ENCODE assay signal across 13 mouse cellular contexts in the genomic region with DNA sequence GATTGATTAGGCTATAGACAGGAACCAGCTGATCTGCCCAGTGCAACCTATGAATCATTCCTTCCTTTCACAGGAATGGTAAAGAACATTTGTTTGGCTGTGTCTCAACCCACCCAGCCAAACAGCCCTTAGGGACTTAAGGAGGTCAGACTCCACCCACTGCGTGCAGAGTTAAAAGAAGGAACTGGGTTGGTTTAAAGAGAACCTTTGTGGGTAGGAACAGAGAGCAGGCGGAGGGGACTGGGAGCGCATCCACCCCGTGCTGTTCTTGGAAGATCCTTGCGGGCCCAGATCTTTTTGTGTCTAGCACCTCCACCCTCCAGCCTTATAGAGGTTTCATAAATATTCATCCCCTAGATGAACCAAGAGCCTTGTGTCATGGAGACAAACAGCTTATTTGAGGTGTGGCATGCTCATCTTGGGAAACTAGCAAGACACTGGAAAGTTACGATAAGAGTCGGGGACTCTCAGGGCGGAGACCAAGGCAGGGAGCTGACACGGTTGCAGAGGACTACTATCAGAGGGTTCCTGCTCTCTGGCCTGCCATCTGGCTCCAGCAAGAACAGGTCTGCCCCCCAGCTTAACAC. TPM values are rescaled to one million over a fixed set of nuclear protein-coding genes. Genes with fewer than 3 reads are reported as not detected.
DNase-seq lines count a peak whose midpoint lies in the region; ATAC-seq lines count a peak whose summit lies in the region.
"Had no signal": no experiment of that assay in that cellular context is flagged by ENCODE, and none has a peak within 500 bp of the region (broad histone marks: within the 10 kb centered on the region; RNA-seq: fewer than 3 reads in every experiment).

No protein-coding gene starts in this region.

- ATAC-seq in heart, embryonic 12.5 days (ENCODE audit: insufficient number of reproducible peaks, low FRiP score), result peak; percentile 86
- peak; percentile 94 for ATAC-seq in erythroid progenitor cell, adult 5-6 weeks (replicated peaks; ENCODE audit: low FRiP score, poor library complexity, severe bottlenecking)
- ATAC-seq: midbrain, embryonic 15.5 days had no signal

- H3K27me3 ChIP-seq in heart, embryonic 12.5 days (replicated peaks), result peaks cover 65% of the 10 kb centered on the region

- WGBS in heart, embryonic 12.5 days, result 65% methylated on average over 9 of the region's 9 CpGs

- no peak for DNase-seq in heart, adult 8-10 months (ENCODE audit: low spot score)
- DNase-seq in NIH3T3 (ENCODE audit: low read depth), result peak; percentile 32
- DNase-seq in spleen, postnatal 36 days (ENCODE audit: low spot score in 2 of 2), result peak; percentile 42 to 61
- DNase-seq in retina, postnatal 1 day, result no peak
- no peak for DNase-seq in left cerebral cortex, adult 9 months (ENCODE audit: low spot score in 2 of 2)
- no peak for DNase-seq in layer of hippocampus, adult 11-12 months (ENCODE audit: low spot score)
- DNase-seq: cerebellum, postnatal 10 days; heart, adult 18-20 months; layer of hippocampus, adult 9-11 months; lung, embryonic 14.5 days had no signal

- H3K36me3 ChIP-seq in heart, embryonic 12.5 days, result no peaks in the 10 kb centered on the region
- H3K36me3 ChIP-seq: midbrain, embryonic 15.5 days had no signal

- peaks cover 3% of the 10 kb centered on the region; the same call in 1 of the 2 replicates for H3K4me1 ChIP-seq in heart, embryonic 12.5 days (replicated peaks)

- no peak overlapping the region for H3K27ac ChIP-seq in heart, embryonic 12.5 days (ENCODE audit: poor library complexity, severe bottlenecking)
- H3K27ac ChIP-seq: midbrain, embryonic 15.5 days had no signal

- H3K9ac ChIP-seq in heart, embryonic 12.5 days, result no peak overlapping the region
- H3K9ac ChIP-seq: lung, embryonic 14.5 days; midbrain, embryonic 15.5 days had no signal

- peaks cover 13% of the 10 kb centered on the region; the same call in 1 of the 2 replicates for H3K9me3 ChIP-seq in heart, embryonic 12.5 days (replicated peaks)
- H3K9me3 ChIP-seq: midbrain, embryonic 15.5 days had no signal

- H3K4me3 ChIP-seq in heart, embryonic 12.5 days, result no peak overlapping the region
- H3K4me3 ChIP-seq: midbrain, embryonic 15.5 days had no signal

- no peak overlapping the region for H3K4me2 ChIP-seq in heart, embryonic 12.5 days
- H3K4me2 ChIP-seq: lung, embryonic 14.5 days; midbrain, embryonic 15.5 days had no signal

RNA-seq across cellular contexts. Expression of gene Grhl3, which starts 49.8 kb away (rescaled TPM):
- polyA plus RNA-seq in heart, embryonic 12.5 days (2016; fragmentation: Nextera tagmentation; extraction: Ambion mirVana), result 6.0 and 6.8 TPM in 2 replicates
- total RNA-seq in heart, adult 8-10 months (2022), result not detected
- not detected in 2 replicates for total RNA-seq in erythroid progenitor cell, adult 5-6 weeks (2015; ENCODE audit: low replicate concordance)
- not detected in 2 replicates for total RNA-seq in erythroid progenitor cell, adult 5-6 weeks (2017; ENCODE audit: low replicate concordance)
- total RNA-seq: heart, adult 18-20 months had no signal

Comparison
In these comparisons a context has a peak if more than half of its experiments do, and no peak if none do; other contexts are left out.
1. DNase-seq: peak in NIH3T3 (single experiment) and spleen, postnatal 36 days (2 of 2); none in heart, adult 8-10 months (single experiment), retina, postnatal 1 day (single experiment), left cerebral cortex, adult 9 months (0 of 2) and layer of hippocampus, adult 11-12 months (single experiment).